Mouse (Mus musculus): ENCODE data around the gene Bspry.

DNA sequence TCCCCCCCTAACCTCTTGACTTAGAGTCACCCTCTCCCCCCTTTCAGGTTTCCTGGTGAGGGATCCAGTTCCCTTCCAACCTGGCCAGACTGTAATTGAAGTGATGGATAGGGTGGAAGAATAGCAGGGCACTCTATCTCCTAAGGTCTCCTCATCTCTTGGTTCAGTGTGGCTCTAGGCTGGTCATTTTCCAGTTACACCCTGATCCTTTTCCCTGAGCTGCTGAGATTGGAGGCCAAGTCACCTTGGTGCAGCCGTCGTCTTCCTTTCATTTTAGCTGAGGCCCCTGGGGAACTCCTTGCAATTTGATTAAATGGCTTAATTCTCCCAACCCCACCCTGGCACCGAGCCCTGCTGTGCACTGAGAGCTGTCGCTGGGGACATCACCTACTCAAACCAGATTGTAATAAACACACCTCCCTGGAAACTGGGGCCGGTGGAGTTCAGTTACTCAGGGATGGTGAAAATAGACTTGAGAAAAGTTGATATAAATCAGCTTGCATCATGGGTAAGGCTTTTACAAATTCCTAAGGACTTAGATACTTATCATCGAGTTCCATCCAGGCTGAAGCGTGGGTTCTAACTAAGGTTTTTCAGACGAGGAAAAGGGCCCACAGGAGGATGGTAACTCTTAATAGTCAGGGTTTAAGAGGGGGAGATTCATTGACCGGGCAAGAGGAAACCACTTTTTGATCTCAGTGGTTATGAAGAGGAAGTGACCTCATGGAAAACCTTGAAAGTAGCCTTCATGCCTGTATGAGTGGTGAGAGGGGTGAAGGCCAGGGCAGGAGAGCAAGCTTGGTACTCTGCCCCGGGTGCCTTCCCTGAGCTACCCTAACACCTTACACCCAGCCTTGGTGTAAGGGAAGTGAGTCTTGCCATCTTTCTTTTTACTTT lies 1.1 kb downstream of the Bspry start:
- TF ChIP-seq TAL1 (conservative IDR thresholded peaks at IDR 0.05; ENCODE audit: low read depth, low read length), result no peak
- TF ChIP-seq CTCF (IDR thresholded peaks at IDR 0.05; ENCODE audit: low read depth, low read length), result no peak
- no peak for TF ChIP-seq GATA1 (IDR thresholded peaks at IDR 0.05; ENCODE audit: borderline replicate concordance, low read length)
